Mouse (Mus musculus) olfactory bulb, adult 2 months (tissue): Measurements from ENCODE around the gene Suds3.

Source experiments
- CTCF ChIP-seq: fragments of 200-500 bp; IDR thresholded peaks from 2 replicates; pipeline ENCODE4 v1.5.1; 2012; ENCODE audit warnings: low read depth, mild to moderate bottlenecking, low read length, moderate library complexity; ENCODE audit not compliant: insufficient read depth
- POLR2A ChIP-seq: fragments of 200-500 bp; IDR thresholded peaks from 2 replicates; pipeline ENCODE4 v1.6.1; 2012; ENCODE audit warnings: mild to moderate bottlenecking, low read depth, low read length, moderate library complexity; ENCODE audit not compliant: insufficient read depth

DNA sequence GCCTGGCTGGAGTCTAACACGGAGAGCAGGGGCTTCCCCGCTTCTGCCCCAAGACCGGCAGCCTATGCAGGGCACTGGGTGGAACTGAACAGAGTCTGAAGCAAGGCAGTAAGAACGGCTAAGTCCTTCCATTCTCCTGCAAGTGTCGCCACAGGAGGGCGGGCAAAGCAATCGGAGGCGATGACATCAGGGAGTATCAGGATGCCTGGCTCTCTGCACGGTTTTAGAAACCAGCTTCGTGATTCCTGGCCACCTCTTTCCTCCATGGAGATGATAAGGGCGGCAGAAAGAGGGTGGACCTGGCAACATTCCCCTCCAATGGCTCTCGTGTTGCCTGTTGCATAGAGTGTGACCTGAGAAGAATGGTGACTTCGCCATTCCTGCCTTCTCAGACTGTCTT, 28.2 kb downstream of the Suds3 start:
- TF ChIP-seq POLR2A (no peak), CTCF (no peak)
